Mouse (Mus musculus) midbrain, embryonic 12.5 days (tissue): Measurements from ENCODE around the gene Gab2. TPM values are rescaled to one million over a fixed set of nuclear protein-coding genes. Genes with fewer than 3 reads are reported as not detected.
A peak's percentile ranks its signal among the peaks of the same experiment; 100 is the strongest.

Experiments used
- ATAC-seq: fragments of 200-750 bp; cut with Nextera tagmentation; 2 replicates; pipeline ENCODE4 v1.8.0; 2017; ENCODE audit warnings: low read depth, moderate TSS enrichment, moderate library complexity; ENCODE audit not compliant: low FRiP score
- H3K27ac ChIP-seq: fragments of 300-500 bp; sonication (generic); replicated peaks from 2 replicates; pipeline ENCODE4 v1.5.1; 2016; ENCODE audit warnings: mild to moderate bottlenecking
- H3K27me3 ChIP-seq: fragments of 300-500 bp; sonication (generic); 2 replicates; pipeline ENCODE4 v1.6.1; 2016; ENCODE audit warnings: mild to moderate bottlenecking
- H3K36me3 ChIP-seq: fragments of 300-500 bp; sonication (generic); 2 replicates; pipeline ENCODE4 v1.6.1; 2016
- H3K4me1 ChIP-seq: fragments of 300-500 bp; sonication (generic); 2 replicates; pipeline ENCODE4 v1.6.1; 2016
- H3K4me2 ChIP-seq: fragments of 300-500 bp; sonication (generic); replicated peaks from 2 replicates; pipeline ENCODE4 v1.6.1; 2016; ENCODE audit warnings: mild to moderate bottlenecking, moderate library complexity
- H3K4me3 ChIP-seq: fragments of 300-500 bp; sonication (generic); 2 replicates; pipeline ENCODE4 v1.5.1; 2016; ENCODE audit warnings: mild to moderate bottlenecking
- H3K9ac ChIP-seq: fragments of 300-500 bp; sonication (generic); replicated peaks from 2 replicates; pipeline ENCODE4 v1.6.1; 2016; ENCODE audit warnings: mild to moderate bottlenecking, moderate library complexity
- H3K9me3 ChIP-seq: fragments of 300-500 bp; sonication (generic); 2 replicates; pipeline ENCODE4 v1.6.1; 2016; ENCODE audit warnings: mild to moderate bottlenecking
- WGBS: fragments of 180-500 bp; shearing (Covaris S2); methylation state at CpG from one replicate; pipeline ENCODE4 v1.1.7; 2016; 5-methylcytosine and 5-hydroxymethylcytosine counted together
- polyA plus RNA-seq: library from polyadenylated mRNA; unstranded; fragments of >200 nt; fragmentation: Nextera tagmentation; extraction: Ambion mirVana; gene quantifications from 2 replicates; pipeline ENCODE4 v1.2.1, GENCODE M21; 2016

Gene Gab2
- 15.7 and 15.9 TPM in 2 replicates for polyA plus RNA-seq

DNA sequence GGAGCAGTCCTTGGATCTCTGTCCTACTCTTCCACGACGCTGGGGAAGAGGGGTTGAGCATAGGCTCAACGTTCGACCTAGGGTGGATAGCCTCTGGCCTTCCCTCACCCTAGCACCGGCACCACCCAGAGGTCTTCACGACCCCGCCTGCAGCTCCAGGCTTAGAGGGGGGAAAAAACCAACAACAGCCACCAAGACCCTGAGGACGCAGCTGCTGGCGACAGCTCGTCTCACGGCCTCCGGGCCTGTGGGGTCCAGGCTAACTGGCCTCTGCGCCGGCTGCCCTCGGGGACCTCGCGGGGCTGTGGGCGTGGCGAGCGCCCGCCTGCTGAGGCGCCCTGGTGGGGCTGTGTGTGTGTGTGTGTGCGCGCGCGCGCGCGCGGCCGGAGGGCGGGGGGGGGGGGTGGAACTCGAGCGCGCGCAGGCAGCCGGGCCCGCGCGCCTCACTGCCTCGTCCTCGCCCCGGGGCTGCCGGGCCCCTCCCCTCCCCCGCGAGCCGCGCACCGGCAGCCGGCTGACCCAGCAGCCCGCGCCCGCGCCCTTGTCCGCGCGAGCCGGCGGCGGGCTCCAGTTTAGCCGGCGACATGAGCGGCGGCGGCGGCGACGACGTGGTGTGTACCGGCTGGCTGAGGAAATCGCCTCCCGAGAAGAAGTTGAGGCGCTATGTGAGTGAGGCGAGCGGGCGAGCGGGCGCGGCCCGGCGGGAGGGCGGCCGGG lies at the start of gene Gab2:
Gene Gab2 (plus strand): TSS at position 345 of the 717 bp plus-strand sequence.
- Histone ChIP-seq H3K4me1 (peaks cover 13% of the 10 kb centered on the region), H3K4me2 (peak within 1 kb of the TSS; percentile 83), H3K4me3 (peak within 1 kb of the TSS; percentile 74), H3K36me3 (no peaks in the 10 kb centered on the region), H3K27me3 (0 out of 2 replicates have a peak, but pooled peaks cover 2% of the 10 kb centered on the region), H3K9ac (peak within 1 kb of the TSS; percentile 84), H3K9me3 (no peaks in the 10 kb centered on the region), H3K27ac (peak within 1 kb of the TSS; percentile 79)
- ATAC-seq = peak; percentile 86
- under 1% methylated on average over 54 of the region's 83 CpGs for WGBS

DNA sequence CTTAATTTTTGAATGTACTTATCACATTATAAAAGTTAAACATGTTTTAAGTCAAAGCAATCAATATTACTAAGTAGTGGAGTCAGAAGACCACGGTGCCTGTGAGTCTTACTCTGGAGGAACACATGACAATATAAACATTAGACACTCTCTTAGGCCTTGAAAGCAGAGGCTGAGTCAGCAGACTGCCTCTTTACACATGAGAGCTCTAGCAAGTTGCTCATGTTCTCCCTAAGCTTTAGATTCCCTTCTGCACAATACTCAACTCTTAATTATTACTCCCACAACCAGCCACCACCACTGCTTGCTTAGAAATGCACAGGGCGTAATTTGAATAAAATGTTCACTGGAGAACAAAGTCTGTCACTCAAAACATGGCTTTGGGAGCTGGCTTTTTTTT lies 49.0 kb upstream of the Gab2 start:
- Histone ChIP-seq H3K4me2 (no peak overlapping the region), H3K4me3 (no peak overlapping the region), H3K9me3 (no peaks in the 10 kb centered on the region), H3K27ac (no peak overlapping the region), H3K9ac (no peak overlapping the region), H3K27me3 (no peaks in the 10 kb centered on the region), H3K4me1 (no peaks in the 10 kb centered on the region), H3K36me3 (0 out of 2 replicates have a peak, but pooled peaks cover 3% of the 10 kb centered on the region)
- WGBS = 91% methylated on average over 2 of the region's 2 CpGs
- no peak for ATAC-seq

GRCm38 (mm10) chr7:97039641-97040040 lies 41.7 kb upstream of the Gab2 start:
- H3K4me3 ChIP-seq = no peak overlapping the region
- no peaks in the 10 kb centered on the region for H3K27me3 ChIP-seq
- WGBS = 70% methylated on average over 4 of the region's 4 CpGs
- H3K9ac ChIP-seq = no peak overlapping the region
- no peak for ATAC-seq
- H3K36me3 ChIP-seq = 0 out of 2 replicates have a peak, but pooled peaks cover 3% of the 10 kb centered on the region
- H3K4me1 ChIP-seq = no peaks in the 10 kb centered on the region
- no peaks in the 10 kb centered on the region for H3K9me3 ChIP-seq
- H3K4me2 ChIP-seq = no peak overlapping the region
- no peak overlapping the region for H3K27ac ChIP-seq

GRCm38 (mm10) chr7:97041868-97042449 lies 39.4 kb upstream of the Gab2 start:
- no peak for ATAC-seq
- Histone ChIP-seq H3K4me3 (no peak overlapping the region), H3K27ac (no peak overlapping the region), H3K9ac (no peak overlapping the region), H3K36me3 (0 out of 2 replicates have a peak, but pooled peaks cover 3% of the 10 kb centered on the region), H3K4me2 (no peak overlapping the region), H3K4me1 (no peaks in the 10 kb centered on the region), H3K27me3 (no peaks in the 10 kb centered on the region), H3K9me3 (no peaks in the 10 kb centered on the region)
- 94% methylated on average over 6 of the region's 6 CpGs for WGBS

GRCm38 (mm10) chr7:97042981-97043380 lies 38.4 kb upstream of the Gab2 start:
- WGBS = 84% methylated on average over 1 of the region's 1 CpGs
- Histone ChIP-seq H3K36me3 (0 out of 2 replicates have a peak, but pooled peaks cover 3% of the 10 kb centered on the region), H3K27ac (no peak overlapping the region), H3K4me3 (no peak overlapping the region), H3K27me3 (no peaks in the 10 kb centered on the region), H3K4me1 (no peaks in the 10 kb centered on the region), H3K4me2 (no peak overlapping the region), H3K9me3 (no peaks in the 10 kb centered on the region), H3K9ac (no peak overlapping the region)
- no peak for ATAC-seq

DNA sequence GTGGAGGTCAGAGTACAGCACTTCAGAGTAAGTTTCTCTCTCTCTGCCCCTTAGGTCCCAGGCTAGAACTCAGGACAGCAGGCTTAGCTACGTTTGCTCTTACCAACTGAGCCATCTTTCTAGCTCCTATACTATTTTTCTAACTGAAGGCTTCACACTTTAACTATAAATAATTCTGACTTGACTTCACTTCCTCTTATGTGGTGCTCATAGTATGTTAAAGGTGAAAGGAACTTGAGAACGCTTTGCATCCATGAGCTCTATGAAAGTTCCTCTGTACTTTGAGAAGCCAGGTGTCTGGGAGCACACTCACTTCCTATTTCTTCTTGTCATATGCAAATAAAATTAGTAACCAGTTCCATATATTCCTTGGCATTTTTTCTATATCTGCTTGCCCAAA lies 20.4 kb upstream of the Gab2 start:
- H3K4me2 ChIP-seq = no peak overlapping the region
- 97% methylated on average over 2 of the region's 2 CpGs for WGBS
- H3K9ac ChIP-seq = no peak overlapping the region
- H3K27ac ChIP-seq = no peak overlapping the region
- H3K4me1 ChIP-seq = no peaks in the 10 kb centered on the region
- no peaks in the 10 kb centered on the region for H3K27me3 ChIP-seq
- no peaks in the 10 kb centered on the region for H3K36me3 ChIP-seq
- ATAC-seq = no peak
- no peaks in the 10 kb centered on the region for H3K9me3 ChIP-seq
- H3K4me3 ChIP-seq = no peak overlapping the region

DNA sequence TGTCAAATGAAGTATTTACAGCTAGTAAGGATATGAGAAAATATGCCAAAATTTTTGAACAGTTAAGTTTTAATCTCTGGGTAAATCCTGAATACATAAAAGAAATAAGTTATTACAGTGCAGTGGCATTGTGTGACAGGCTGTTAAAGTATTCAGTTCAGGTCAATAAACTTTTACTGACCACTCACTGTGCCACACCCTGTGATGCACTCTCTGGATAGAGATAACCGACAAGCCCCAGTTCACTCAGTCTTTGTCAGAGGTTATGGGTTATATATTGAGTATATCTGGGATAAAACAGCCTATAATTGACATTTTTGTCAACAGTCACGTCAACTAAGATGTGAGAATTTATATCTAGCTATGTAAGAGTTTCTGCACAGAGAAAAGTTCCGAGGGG lies 9.9 kb upstream of the Gab2 start:
- H3K27ac ChIP-seq = no peak overlapping the region
- H3K9ac ChIP-seq = no peak overlapping the region
- no peaks in the 10 kb centered on the region for H3K36me3 ChIP-seq
- H3K4me1 ChIP-seq = no peaks in the 10 kb centered on the region
- no peak overlapping the region for H3K4me3 ChIP-seq
- no peak for ATAC-seq
- H3K27me3 ChIP-seq = no peaks in the 10 kb centered on the region
- WGBS = 92% methylated on average over 3 of the region's 3 CpGs
- H3K4me2 ChIP-seq = no peak overlapping the region
- H3K9me3 ChIP-seq = no peaks in the 10 kb centered on the region

GRCm38 (mm10) chr7:97072061-97072460 lies 9.3 kb upstream of the Gab2 start:
- no peak overlapping the region for H3K9ac ChIP-seq
- H3K27me3 ChIP-seq = no peaks in the 10 kb centered on the region
- H3K27ac ChIP-seq = no peak overlapping the region
- no peak overlapping the region for H3K4me3 ChIP-seq
- no peaks in the 10 kb centered on the region for H3K36me3 ChIP-seq
- ATAC-seq = no peak
- 82% methylated on average over 5 of the region's 5 CpGs for WGBS
- H3K9me3 ChIP-seq = no peaks in the 10 kb centered on the region
- no peak overlapping the region for H3K4me2 ChIP-seq
- no peaks in the 10 kb centered on the region for H3K4me1 ChIP-seq

GRCm38 (mm10) chr7:97074974-97075373 lies 6.4 kb upstream of the Gab2 start:
- no peak for ATAC-seq
- 79% methylated on average over 1 of the region's 1 CpGs for WGBS
- H3K36me3 ChIP-seq = no peaks in the 10 kb centered on the region
- H3K9ac ChIP-seq = no peak overlapping the region
- H3K9me3 ChIP-seq = no peaks in the 10 kb centered on the region
- H3K4me2 ChIP-seq = no peak overlapping the region
- H3K4me1 ChIP-seq = no peaks in the 10 kb centered on the region
- H3K4me3 ChIP-seq = no peak overlapping the region
- H3K27me3 ChIP-seq = no peaks in the 10 kb centered on the region
- H3K27ac ChIP-seq = no peak overlapping the region

GRCm38 (mm10) chr7:97076977-97077376 lies 4.4 kb upstream of the Gab2 start:
- no peak overlapping the region for H3K9ac ChIP-seq
- H3K4me1 ChIP-seq = no peaks in the 10 kb centered on the region
- ATAC-seq = no peak
- H3K4me3 ChIP-seq = no peak overlapping the region
- H3K27ac ChIP-seq = no peak overlapping the region
- no peak overlapping the region for H3K4me2 ChIP-seq
- no peaks in the 10 kb centered on the region for H3K36me3 ChIP-seq
- no peaks in the 10 kb centered on the region for H3K9me3 ChIP-seq
- no peaks in the 10 kb centered on the region for H3K27me3 ChIP-seq

- H3K36me3 ChIP-seq = no peaks in the 10 kb centered on the region
- H3K4me1 ChIP-seq = peaks cover 13% of the 10 kb centered on the region
- H3K27ac ChIP-seq = no peak overlapping the region
- 0 out of 2 replicates have a peak, but pooled peaks cover 2% of the 10 kb centered on the region for H3K27me3 ChIP-seq
- no peak overlapping the region for H3K4me2 ChIP-seq
- 52% methylated on average over 4 of the region's 4 CpGs for WGBS
- H3K4me3 ChIP-seq = no peak overlapping the region
- no peak overlapping the region for H3K9ac ChIP-seq
- ATAC-seq = no peak
- H3K9me3 ChIP-seq = no peaks in the 10 kb centered on the region
Observed at GRCm38 (mm10) chr7:97078685-97079084, 2.7 kb upstream of the Gab2 start.

DNA sequence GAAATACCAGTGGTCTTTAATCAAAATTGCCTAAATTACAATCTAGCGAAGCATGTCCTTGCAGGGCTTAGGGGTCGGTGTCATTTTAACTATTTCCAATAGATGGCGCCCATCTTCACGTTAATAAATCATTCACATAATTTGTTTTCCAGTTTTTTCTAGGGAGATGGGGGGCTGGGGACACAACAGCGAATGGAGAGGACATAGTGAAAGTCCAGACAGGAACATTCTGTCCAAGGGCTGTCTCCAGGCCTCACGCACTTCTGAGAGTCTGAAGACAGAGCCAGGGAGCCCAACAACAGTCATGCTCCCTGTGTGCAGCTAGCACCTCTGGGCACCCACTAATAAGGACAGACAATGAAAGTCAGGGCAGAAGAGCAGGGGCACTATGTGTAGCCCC lies 2.2 kb upstream of the Gab2 start:
- WGBS = 15% methylated on average over 6 of the region's 6 CpGs

More for the DNA sequence above, 2.2 kb upstream of the Gab2 start:
- no peak overlapping the region for H3K4me2 ChIP-seq
- no peak overlapping the region for H3K9ac ChIP-seq
- ATAC-seq = no peak
- no peaks in the 10 kb centered on the region for H3K36me3 ChIP-seq
- peaks cover 13% of the 10 kb centered on the region for H3K4me1 ChIP-seq
- no peak overlapping the region for H3K4me3 ChIP-seq
- H3K27ac ChIP-seq = no peak overlapping the region
- 0 out of 2 replicates have a peak, but pooled peaks cover 2% of the 10 kb centered on the region for H3K27me3 ChIP-seq
- H3K9me3 ChIP-seq = no peaks in the 10 kb centered on the region
